Comparison of ENCODE assay signal across 20 mouse cellular contexts in the genomic region with DNA sequence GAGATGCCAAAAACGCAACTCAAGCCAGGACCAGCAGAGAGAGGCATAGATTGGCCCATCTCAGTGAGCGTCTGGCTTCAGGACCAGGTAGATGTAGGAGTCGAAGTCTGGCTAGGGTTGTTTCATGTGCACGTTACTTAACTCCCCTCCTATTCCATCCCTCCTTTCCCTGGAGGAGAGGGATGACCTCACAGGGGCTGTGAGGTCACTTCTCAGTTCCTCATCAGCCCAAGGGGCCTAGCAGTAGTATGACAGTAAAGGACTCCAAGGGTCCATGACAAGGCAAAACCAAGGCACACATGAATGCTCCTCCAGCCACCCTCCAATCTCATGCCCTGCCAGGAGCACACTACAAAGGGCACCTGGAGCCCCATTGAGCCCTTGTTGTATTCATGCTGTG.
"Had no signal": no experiment of that assay in that cellular context is flagged by ENCODE, and none has a peak within 500 bp of the region (broad histone marks: within the 10 kb centered on the region; RNA-seq: fewer than 3 reads in every experiment).

No protein-coding gene starts in this region.

- H3K27ac ChIP-seq: lung, embryonic 15.5 days; midbrain, embryonic 10.5 days; neural tube, embryonic 13.5 days; neural tube, embryonic 15.5 days had no signal

- H3K4me2 ChIP-seq: lung, embryonic 15.5 days; neural tube, embryonic 13.5 days; neural tube, embryonic 15.5 days had no signal

- DNase-seq: liver, postnatal 0 days; lung, adult 2 months; lung, postnatal 14 days; lung, postnatal 36 days; midbrain, embryonic 14.5 days; retina, postnatal 1 day; right cerebral cortex, adult 18-20 months; right cerebral cortex, postnatal 25 days; right cerebral cortex, postnatal 4 days; spleen, adult 18-20 months; thymus, adult 18-20 months; thymus, postnatal 14 days; thymus, postnatal 36 days had no signal

- H3K9me3 ChIP-seq: lung, embryonic 15.5 days; midbrain, embryonic 10.5 days; neural tube, embryonic 13.5 days; neural tube, embryonic 15.5 days had no signal

- ATAC-seq: liver, postnatal 0 days; lung, postnatal 0 days; midbrain, embryonic 16.5 days had no signal

- H3K27me3 ChIP-seq: lung, embryonic 15.5 days; neural tube, embryonic 13.5 days; neural tube, embryonic 15.5 days had no signal

- H3K9ac ChIP-seq: liver, postnatal 0 days; lung, embryonic 15.5 days; neural tube, embryonic 13.5 days; neural tube, embryonic 15.5 days had no signal

- H3K36me3 ChIP-seq: lung, embryonic 15.5 days; midbrain, embryonic 10.5 days; neural tube, embryonic 13.5 days; neural tube, embryonic 15.5 days had no signal

- H3K4me3 ChIP-seq: lung, embryonic 15.5 days; midbrain, embryonic 10.5 days; myocyte; neural tube, embryonic 13.5 days; neural tube, embryonic 15.5 days had no signal
